Mouse (Mus musculus): ENCODE measurements around the gene Ttc21a. TPM values are rescaled to one million over a fixed set of nuclear protein-coding genes. Genes with fewer than 3 reads are reported as not detected.
A peak's percentile ranks its signal among the peaks of the same experiment; 100 is the strongest.

Gene Ttc21a
- total RNA-seq, 2 experiments from 2014 or later = 1.5 to 2.1 TPM

DNA sequence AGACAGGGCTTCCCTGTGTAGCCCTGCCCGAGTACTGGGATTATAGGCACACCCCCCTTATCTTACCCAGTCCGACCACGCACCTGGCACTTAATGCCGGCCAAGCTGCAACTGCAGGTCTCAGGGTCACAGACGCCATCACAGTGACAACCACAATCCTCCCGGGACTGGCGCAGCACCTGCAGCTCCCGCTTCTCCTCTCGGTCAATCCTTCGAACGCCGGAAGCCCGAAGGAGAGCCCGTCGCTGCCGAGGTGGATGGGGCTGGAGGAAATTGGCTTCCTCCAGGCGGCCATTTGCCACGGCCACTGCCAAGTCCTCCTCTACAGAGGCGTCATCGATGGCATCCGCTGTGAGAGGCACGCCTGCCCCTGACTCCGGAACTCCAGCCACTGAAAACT lies 35.9 kb downstream of the Ttc21a start:
- no peak for ATAC-seq (replicated peaks; ENCODE audit: low FRiP score, poor library complexity, severe bottlenecking)

DNA sequence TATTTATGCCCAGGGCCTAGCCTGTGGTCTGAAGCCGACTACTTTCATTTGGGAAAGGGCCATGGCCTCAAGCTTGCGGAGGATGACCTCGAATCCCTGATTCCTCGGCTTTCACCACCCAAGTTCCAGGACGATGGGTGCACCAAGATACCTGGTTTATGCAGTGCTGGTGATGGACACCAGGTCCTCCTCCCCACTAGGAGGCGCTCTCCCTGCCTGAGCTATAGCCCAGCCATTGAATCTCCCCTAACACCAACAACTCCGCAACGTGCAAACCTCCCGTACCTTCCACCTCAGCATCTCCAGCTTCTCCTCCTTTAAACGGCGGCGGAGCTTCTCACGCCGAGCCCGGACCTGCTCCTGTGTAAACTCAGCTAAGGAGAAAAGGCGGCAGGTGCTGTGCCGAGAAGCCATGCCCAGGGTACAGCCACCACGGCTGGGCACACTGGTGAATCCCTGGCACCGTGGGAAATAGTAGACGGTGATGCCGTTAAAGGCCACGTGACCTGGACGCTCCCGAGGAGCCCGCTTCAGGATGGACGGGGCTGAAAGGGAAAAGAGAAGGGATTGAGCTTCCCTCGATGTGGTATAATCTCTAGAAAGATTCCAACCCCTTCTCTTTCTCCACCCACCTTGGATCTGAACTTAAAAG lies 36.6 kb downstream of the Ttc21a start:
- no peak for ATAC-seq (replicated peaks; ENCODE audit: low FRiP score, poor library complexity, severe bottlenecking)

DNA sequence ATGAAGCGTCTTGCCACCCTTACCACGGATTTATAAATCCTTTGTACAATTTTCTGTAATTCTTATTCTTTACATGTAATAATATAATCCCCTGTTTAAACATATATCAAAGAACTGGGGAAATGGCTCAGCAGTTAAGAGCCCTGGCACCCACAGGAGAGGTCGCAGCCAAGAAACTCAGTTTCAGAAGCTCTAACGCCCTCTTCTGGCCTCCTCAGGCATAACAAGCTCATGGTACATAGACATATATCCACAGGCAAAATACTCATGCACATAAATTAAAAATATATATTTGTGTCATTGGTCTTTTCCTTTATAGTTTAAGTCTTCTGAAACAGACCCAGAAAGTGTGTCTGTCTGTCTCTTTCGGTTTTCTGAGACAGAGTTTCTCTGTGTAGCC lies 37.2 kb downstream of the Ttc21a start:
- ATAC-seq (replicated peaks; ENCODE audit: low FRiP score, poor library complexity, severe bottlenecking) = no peak

DNA sequence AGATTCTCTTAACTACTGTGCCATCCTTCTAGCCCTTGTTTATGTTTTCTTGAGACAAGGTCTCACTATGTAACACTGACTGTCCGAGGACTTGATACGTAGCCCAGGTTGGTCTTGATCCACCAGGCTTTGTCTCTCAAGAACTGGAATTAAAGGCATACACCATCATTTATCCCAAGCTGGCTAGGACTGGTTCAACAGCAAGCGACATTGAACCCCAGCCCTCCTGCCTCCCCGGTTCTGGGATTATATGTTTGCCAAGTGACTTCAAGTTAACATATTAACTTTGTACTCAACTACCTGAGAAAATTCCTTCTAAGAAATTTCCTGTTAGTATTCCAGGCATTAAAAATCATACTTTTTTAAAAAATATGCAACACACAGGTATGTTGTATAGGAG lies 37.9 kb downstream of the Ttc21a start:
- ATAC-seq (replicated peaks; ENCODE audit: low FRiP score, poor library complexity, severe bottlenecking) = no peak

DNA sequence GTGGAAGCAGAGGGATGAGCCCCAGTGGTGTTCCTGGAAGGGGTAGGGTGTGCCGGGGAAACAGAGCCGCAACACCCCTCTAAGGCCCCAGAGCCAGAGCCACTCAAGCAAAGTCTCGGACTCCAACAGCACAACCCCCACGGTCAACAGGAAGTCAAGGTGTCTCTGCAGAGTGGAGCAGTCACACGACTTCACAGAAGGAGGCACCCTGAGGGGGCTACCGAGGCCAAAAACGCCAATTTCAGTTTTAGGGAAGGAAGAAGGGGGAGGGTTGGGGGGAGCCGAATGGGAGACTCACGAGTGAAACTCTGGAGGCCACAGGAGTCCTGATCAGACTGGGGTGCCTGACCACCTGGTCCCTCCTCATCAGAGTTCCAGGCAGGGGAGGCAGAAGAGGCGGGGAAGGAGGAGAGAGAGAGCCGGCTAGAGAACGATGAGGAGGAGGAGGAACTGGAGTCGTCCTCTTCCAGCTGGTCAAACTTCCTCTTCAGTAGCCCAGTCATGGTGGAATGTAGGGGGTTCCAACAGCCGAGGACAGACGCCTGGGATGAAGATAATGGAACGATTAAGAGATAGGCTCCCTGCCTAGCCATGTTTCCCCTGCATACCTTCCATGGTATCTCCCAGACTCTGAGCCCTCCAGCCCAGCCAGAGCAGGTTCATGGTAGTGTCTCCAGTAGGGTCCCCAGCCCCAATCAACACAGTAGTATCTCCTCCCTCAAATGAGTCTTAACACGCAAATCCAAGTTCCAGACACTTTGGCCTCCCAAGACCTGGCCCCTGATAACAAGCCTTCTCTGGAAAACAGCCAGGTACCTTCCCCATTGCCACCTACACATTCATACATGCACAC lies 39.5 kb downstream of the Ttc21a start:
- ATAC-seq (replicated peaks; ENCODE audit: low FRiP score, poor library complexity, severe bottlenecking) = no peak

DNA sequence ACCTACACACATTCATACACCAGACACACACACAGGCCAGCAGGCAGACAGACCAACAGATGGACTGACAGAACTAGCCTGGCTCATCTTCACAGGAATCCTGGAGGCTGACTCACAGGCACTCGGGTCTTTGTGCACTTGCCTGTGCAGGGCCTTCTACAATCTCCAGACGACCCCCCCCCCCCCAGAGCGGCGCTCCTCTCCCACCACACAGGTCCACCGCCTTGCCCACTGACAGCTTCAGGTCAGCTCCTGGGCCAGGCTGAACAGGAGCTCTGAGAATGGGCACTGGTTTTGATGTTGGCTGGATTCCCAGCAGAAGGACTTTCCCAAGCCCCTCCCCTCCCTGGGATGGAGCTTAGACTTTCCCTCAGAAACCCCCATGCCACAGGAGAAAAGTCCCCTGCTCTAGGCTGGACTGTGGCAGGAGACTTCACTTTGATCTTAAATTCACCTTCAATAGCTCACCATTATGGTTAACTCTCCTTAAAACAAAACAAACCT lies 40.2 kb downstream of the Ttc21a start:
- ATAC-seq (replicated peaks; ENCODE audit: low FRiP score, poor library complexity, severe bottlenecking) = no peak

DNA sequence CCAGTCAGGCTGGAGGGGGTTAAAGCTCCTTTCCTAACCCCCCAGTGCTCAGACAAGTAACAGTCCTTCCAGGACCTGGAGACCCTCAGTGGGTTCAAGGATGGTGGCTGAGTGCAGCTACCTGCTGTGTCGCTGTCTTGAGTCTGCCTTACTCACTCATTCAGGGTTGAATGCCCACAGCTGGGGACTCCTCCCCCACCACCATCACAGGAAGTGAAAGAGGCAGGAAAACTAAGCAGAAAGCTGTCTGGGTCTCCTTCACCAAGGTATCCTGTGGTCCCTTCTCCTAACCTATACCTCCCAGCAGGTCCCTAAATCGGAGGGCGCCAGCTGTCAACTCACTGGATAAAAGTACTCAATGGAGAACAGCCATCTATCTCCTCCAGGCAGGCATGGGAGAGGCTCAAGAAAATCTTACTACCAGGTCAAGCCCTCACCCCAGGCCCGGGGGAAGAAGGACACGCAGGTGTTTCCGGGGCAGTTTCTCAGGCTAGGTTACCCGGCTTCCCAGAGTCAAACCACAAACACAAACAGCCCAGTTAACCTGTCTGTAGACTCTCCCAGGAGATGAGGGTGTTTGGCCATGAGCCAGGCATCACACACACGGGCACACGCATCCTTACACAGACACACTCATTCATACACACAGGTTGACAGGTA lies 40.9 kb downstream of the Ttc21a start:
- ATAC-seq (replicated peaks; ENCODE audit: low FRiP score, poor library complexity, severe bottlenecking) = no peak

DNA sequence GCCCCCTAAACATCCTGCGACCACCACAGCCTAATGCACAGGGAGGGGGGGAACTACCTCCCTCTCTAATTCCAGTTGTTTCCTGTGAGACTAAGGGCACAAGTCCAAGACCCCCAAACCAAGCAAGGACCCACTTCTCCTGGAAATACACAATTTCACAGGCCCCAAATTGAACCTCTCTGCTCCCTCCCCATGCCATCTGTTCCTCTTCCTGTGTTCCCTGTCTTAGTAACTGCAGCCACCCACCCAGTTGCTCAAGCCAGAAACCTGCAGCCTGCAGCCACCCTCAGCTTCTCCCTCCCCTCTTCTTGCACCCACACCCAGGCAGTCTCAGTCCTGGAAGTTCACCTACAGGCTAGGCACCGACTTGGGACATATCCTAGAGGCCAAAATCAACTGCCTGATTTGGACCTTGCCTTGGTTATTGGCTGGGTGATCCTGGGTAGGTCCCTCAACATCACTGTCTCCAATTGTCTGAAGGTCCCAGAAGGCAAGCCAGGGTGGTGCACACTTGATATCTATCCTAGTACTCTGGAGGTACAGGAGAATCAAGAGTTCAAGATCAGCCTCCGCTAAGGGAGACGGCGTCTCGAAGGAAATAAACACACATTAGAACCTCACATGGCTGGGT lies 41.5 kb downstream of the Ttc21a start:
- no peak for ATAC-seq (replicated peaks; ENCODE audit: low FRiP score, poor library complexity, severe bottlenecking)

DNA sequence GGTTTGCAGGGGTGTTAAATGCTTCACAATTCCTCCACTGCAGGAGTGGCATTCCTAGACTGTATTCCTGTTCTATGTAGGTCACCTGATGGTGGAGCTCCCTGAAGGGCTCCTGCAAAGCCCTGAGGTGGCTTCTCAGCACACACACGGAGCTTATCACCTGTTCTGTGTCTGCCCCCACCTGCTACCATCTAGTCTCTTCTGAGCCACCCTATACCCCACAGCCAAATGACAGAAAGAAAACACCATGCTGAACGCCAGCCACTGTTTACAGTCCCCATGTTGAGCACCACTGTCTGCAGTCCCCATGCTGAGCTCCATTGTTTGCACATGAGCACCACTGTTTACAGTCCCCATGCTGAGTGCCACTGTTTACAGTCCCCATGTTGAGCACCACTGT lies 42.3 kb downstream of the Ttc21a start:
- ATAC-seq (replicated peaks; ENCODE audit: low FRiP score, poor library complexity, severe bottlenecking) = no peak

DNA sequence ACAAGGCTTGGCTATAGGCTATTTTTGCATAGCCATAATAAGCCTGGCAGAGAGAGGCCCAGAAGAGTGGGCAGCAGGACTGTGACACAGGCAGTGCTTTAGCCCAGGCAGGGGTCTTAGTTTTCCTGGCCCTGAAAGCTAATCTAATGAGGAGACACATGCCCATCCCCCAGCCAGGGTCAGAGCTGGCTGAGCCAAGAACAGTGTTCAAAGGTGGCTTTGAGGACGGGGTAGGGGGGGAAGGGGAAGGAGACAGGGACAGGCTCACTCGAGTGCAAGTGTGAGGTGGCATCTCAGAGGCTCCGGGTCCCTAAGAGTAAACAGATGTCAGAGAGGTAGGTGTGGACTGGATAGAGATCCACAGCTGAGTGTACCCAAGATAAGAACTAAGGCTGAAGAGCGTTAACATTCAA lies 43.4 kb downstream of the Ttc21a start:
- ATAC-seq (replicated peaks; ENCODE audit: low FRiP score, poor library complexity, severe bottlenecking) = no peak

DNA sequence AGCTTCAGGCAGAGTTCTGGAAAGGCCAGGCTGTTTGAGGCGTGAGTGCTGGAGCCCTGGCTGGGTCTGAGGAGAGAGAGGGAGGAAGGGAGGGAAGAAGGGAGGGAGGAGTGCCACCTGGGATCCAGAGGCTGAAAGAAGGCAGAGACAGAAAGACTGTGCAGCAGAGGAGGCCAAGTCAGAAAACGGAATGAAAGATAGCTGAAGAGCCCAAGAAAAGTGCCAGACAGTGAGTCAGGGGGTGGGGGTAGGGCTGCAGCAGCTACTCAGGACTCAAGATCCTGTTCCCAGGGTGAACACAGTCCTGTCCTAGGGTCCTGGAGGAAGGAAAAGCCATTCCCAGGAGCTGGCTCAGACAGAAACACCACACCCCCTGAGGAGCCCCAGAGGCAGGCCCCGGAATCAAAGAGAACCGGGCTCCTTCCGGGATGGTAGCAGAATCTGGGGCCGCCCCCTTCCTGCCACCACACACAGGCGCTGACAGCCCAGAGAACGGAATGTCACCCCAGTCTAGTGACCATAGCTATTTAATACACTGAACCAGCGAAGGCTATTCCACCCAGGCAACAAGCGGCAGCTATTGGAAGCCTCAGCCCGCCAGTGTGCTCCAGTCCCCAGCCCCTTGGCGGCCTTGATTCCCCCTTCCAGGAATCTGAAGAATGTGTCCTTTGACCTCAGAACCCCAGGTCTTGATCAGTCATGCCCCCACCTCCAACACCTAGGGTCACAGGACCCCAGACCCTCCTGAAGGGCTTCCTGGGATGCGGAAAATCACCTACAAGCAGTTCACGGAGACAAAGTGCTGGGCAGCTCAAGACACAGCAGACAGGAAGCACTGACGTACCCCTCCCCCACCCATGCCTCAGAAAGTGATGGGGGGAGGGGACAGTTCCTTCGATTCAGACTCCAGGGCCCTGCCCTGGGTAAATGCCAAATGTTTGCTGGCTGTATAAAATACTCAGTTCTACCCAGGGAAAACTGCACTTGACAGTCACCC lies 44.1 kb downstream of the Ttc21a start:
- no peak for ATAC-seq (replicated peaks; ENCODE audit: low FRiP score, poor library complexity, severe bottlenecking)

DNA sequence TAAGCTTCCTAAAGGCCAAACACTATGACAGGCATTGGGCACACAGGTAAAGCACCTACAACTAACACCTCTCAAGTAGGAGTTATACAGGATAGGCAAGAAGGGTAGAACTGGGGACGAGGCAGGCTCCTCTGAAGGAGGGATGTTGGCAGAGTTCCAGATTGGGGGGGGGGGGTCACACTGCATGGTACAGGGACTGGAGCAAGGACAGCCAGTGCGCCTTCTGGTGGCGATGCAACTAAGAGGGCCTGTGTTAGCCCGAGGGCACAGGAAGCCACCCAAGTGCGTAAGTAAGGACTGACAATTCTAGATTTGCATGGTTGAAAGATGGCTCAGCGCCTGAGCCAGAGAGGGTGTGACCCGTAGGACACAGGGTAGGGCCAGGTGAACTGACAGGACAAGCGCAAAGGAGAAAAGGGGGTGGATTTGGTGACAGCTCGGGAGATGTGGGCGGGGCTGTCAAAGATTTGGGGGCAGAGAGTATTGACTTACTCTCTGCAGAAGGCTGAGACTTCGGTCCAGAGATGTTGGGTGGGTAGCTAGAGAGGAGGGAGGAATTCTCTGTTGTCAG lies 44.9 kb downstream of the Ttc21a start:
- no peak for ATAC-seq (replicated peaks; ENCODE audit: low FRiP score, poor library complexity, severe bottlenecking)

DNA sequence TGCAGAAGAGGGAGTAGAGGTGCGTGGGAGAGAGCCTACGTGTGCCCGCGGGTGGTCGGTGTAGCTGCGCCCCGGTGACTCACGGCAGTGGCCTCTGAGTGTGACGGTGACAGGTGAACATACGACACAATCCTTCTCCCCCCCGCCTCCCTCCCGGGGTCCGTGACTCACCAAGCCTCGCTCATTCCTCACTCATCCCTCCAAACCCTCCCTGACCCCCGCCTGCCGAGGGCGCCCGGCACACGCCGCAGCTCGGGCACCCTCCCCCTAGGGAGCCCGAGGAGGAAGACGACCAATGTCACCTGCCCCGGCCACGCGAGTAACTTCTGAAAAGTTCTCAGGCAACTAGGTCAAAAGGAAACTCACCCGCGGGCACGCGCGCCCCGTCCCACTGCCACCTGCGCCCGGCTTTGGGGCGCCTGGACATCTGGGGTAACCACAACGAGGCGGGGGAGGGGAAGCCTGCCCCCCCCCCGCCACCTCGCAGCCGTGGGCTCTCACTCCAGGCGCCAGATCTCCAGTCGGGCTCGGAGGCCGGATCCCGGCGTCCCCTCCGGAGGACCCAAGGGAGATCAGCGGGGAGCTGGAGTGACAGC lies 45.6 kb downstream of the Ttc21a start:
- ATAC-seq (replicated peaks; ENCODE audit: low FRiP score, poor library complexity, severe bottlenecking) = no peak

DNA sequence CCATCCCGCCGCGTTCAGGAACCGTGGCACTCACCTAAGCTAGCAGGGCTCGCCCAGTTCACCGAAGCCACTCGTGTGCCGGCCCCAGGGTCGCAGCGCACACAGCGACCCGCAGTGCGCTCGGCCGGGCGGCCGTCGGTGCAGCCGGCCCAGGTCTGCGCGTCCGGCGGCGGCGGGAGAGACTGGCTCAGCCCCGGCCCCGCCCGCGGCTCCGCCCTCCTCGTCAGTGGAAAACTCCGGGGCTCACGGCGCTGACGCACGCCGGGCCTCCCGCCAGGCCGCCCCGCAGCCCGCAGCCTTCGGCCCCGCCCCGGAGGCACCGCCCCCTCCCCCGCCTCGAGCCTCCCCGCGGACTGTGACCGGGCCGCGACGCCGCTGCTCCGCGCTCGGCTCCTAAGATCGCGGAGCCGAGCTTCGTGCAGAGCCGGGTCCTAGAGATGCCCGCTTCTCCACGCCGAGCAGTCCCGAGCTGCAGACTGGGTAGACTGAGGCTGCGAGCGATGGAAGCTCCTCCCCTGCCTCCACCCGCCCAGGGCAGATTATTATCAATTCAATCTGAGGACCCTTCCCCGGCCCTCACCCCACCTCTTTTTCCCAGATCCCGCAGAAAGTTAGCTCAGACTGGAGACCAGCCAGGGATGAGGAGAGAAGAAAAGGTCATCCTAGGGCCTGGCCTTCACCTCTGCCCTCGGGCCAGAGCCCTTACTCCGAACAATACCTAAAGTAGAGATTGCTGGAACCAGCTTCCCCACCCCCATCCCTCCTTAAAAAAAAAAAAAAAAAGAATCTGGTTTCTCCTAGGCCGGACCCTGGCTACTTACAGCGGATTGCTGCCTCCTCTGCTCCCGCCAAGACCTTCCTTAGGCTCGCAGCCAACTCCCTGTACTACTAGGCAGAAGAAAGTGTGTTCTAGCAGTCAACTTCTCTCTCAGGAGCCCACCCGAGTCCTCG lies 46.5 kb downstream of the Ttc21a start:
- ATAC-seq (replicated peaks; ENCODE audit: low FRiP score, poor library complexity, severe bottlenecking) = peak; percentile 61

DNA sequence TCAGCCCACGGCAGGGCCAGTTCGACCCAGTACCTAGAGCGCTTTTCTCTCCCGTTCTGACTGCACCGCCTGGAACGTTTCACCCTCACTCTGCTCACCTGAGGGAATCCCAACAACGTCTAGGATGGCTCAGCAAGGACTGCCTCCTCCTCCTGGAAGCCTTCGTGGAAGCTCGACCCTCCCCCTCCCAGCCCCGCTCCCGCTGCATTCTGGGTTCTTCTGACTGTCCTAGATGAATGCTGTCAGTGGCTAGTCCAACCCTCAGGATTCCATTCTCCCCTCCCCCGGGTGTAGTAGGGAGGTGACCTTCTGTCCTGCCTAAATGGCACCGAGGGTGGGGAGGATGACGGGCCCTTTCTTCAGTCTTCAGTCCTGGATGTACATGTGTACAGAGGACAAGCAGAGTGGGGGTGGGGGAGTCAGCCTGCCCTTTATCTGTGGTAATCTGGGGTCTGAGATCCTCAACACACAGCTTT lies 47.2 kb downstream of the Ttc21a start, which contains the start of gene Csrnp1:
Gene Csrnp1, minus strand, starts transcription at position 123 of the 476 bp plus-strand sequence.
- ATAC-seq (replicated peaks; ENCODE audit: low FRiP score, poor library complexity, severe bottlenecking) = no peak

DNA sequence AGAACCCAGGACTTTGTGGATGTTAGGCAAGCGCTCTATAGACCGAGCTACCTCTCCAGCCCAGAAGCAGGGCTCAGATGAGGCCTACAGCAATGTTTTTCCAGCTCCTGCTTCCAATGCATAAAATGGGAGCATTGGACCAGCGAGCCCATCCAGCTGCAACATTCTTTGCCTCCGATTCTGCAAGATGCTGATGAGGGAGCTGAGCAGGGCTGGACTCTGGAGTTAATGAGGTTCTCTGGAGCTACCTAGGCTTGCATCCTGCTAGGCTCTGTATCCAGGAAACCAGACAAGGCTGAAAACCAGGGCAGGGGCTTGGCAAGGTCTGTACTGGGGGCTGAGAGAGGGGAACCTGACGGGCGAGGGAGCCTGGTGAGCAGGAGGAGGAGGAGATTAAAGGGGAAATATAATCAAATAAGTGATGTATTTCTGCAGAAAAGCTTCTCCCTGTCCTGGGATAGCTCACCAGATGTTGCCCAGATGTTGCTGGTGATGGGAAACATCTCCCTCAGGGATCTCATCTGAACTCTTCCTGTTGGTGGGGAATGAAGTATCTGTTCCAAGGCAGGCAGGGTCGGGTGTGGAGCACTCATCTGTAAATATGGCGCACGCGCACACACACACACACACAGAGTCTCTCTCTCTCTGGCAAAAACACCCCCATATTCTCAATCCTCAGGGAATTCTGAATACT lies 48.6 kb downstream of the Ttc21a start:
- ATAC-seq (replicated peaks; ENCODE audit: low FRiP score, poor library complexity, severe bottlenecking) = no peak
